27 mouse cellular contexts compared by ENCODE assay signal in genomic region chr5:103724823-103725222, GRCm38 (mm10). TPM values are rescaled to one million over a fixed set of nuclear protein-coding genes. Genes with fewer than 3 reads are reported as not detected.
DNase-seq lines count a peak whose midpoint lies in the region; ATAC-seq and TF ChIP-seq lines count a peak whose summit lies in the region.
"Had no signal": no experiment of that assay in that cellular context is flagged by ENCODE, and none has a peak within 500 bp of the region (broad histone marks: within the 10 kb centered on the region; RNA-seq: fewer than 3 reads in every experiment).

No protein-coding gene starts in this region.

- TF ChIP-seq POLR2A in thymus, adult 2 months (IDR thresholded peaks at IDR 0.05; ENCODE audit: control insufficient read depth, extremely low read depth, insufficient read depth, low read length, poor library complexity), result no peak
- no peak for TF ChIP-seq POLR2A in bone marrow, adult 2 months (IDR thresholded peaks at IDR 0.05; ENCODE audit: borderline replicate concordance, control insufficient read depth, low read depth, low read length)

- no peak for ATAC-seq in kidney, postnatal 0 days (replicated peaks; ENCODE audit: low FRiP score, low read depth)
- ATAC-seq: forebrain, embryonic 16.5 days; inflammation-experienced regulatory T-cells, adult 6 months; liver, embryonic 12.5 days had no signal

- H3K4me2 ChIP-seq in kidney, postnatal 0 days (ENCODE audit: low read length), result no peak overlapping the region
- H3K4me2 ChIP-seq: embryonic facial prominence, embryonic 13.5 days; hindbrain, embryonic 13.5 days; limb, embryonic 12.5 days; liver, embryonic 12.5 days; neural tube, embryonic 15.5 days had no signal

- no peak for TF ChIP-seq CTCF in kidney, postnatal 0 days (IDR thresholded peaks at IDR 0.05; ENCODE audit: low read depth)
- TF ChIP-seq CTCF in thymus, adult 2 months (IDR thresholded peaks at IDR 0.05; ENCODE audit: borderline replicate concordance, control insufficient read depth, extremely low read depth, insufficient read depth, low read length, poor library complexity), result no peak
- no peak for TF ChIP-seq CTCF in bone marrow, adult 2 months (IDR thresholded peaks at IDR 0.05; ENCODE audit: control insufficient read depth, insufficient read depth, low read length)

- peak overlapping the region; percentile 23; the same call in 1 of the 2 replicates for H3K9ac ChIP-seq in kidney, postnatal 0 days (ENCODE audit: low read depth, low read length)
- H3K9ac ChIP-seq: embryonic facial prominence, embryonic 13.5 days; hindbrain, embryonic 13.5 days; limb, embryonic 12.5 days; liver, embryonic 12.5 days; neural tube, embryonic 15.5 days had no signal

- 38% methylated on average over 3 of the region's 3 CpGs for WGBS in kidney, postnatal 0 days
- 86% methylated on average over 3 of the region's 3 CpGs for WGBS in thymus, adult 2 months
- 78% methylated on average over 3 of the region's 3 CpGs for WGBS in bone marrow, adult 2 months

- H3K27me3 ChIP-seq in kidney, postnatal 0 days (ENCODE audit: insufficient read depth, low read length), result no peaks in the 10 kb centered on the region
- no peaks in the 10 kb centered on the region for H3K27me3 ChIP-seq in thymus, adult 2 months (ENCODE audit: control insufficient read depth, insufficient read depth, low read length)
- H3K27me3 ChIP-seq: embryonic facial prominence, embryonic 13.5 days; hindbrain, embryonic 13.5 days; limb, embryonic 12.5 days had no signal

- no peak for DNase-seq in kidney, postnatal 0 days (ENCODE audit: low spot score)
- no peak for DNase-seq in kidney, postnatal 36 days
- DNase-seq in thymus, adult 2 months, result no peak
- no peak for DNase-seq in thymus, postnatal 14 days
- DNase-seq in heart, adult 9 months (ENCODE audit: low spot score in 2 of 2), result no peak
- no peak for DNase-seq in adipocyte (ENCODE audit: low spot score)
- DNase-seq: adrenal gland, postnatal 36 days; cerebellum, adult 11-12 months; cerebellum, postnatal 25 days; gastrocnemius, postnatal 36 days; heart, adult 2 months; kidney, adult 18-20 months; kidney, postnatal 14 days; lung, adult 2 months; right cerebral cortex, adult 18-20 months; right cerebral cortex, postnatal 4 days had no signal

- no peak overlapping the region for H3K4me3 ChIP-seq in kidney, postnatal 0 days (replicated peaks; ENCODE audit: low read depth, low read length)
- no peak overlapping the region for H3K4me3 ChIP-seq in thymus, adult 2 months (ENCODE audit: control insufficient read depth, insufficient read depth, low read length)
- no peak overlapping the region for H3K4me3 ChIP-seq in bone marrow, adult 2 months (replicated peaks; ENCODE audit: control insufficient read depth, low read depth, low read length)
- H3K4me3 ChIP-seq: embryonic facial prominence, embryonic 13.5 days; erythroblast, embryonic 14.5 days; heart, adult 2 months; hindbrain, embryonic 13.5 days; layer of hippocampus, adult 2 months; limb, embryonic 12.5 days; liver, embryonic 12.5 days; neural tube, embryonic 15.5 days had no signal

- H3K9me3 ChIP-seq in kidney, postnatal 0 days (replicated peaks; ENCODE audit: low read length), result no peaks in the 10 kb centered on the region
- H3K9me3 ChIP-seq: embryonic facial prominence, embryonic 13.5 days; hindbrain, embryonic 13.5 days; limb, embryonic 12.5 days; liver, embryonic 12.5 days; neural tube, embryonic 15.5 days had no signal

- H3K27ac ChIP-seq in kidney, postnatal 0 days, result no peak overlapping the region
- H3K27ac ChIP-seq in thymus, adult 2 months (ENCODE audit: control insufficient read depth, insufficient read depth, low read length), result peak overlapping the region; percentile 74
- peak overlapping the region; percentile 63 for H3K27ac ChIP-seq in bone marrow, adult 2 months (ENCODE audit: control insufficient read depth, insufficient read depth, low read depth, low read length, poor library complexity)
- H3K27ac ChIP-seq: embryonic facial prominence, embryonic 13.5 days; heart, adult 2 months; hindbrain, embryonic 13.5 days; layer of hippocampus, adult 2 months; limb, embryonic 12.5 days; liver, embryonic 12.5 days; neural tube, embryonic 15.5 days; stomach, postnatal 0 days had no signal

- peaks cover 8% of the 10 kb centered on the region; the same call in 1 of the 2 replicates for H3K4me1 ChIP-seq in kidney, postnatal 0 days (replicated peaks; ENCODE audit: insufficient read depth, low read length)
- H3K4me1 ChIP-seq in thymus, adult 2 months (replicated peaks; ENCODE audit: control insufficient read depth, insufficient read depth, low read length), result peaks cover 60% of the 10 kb centered on the region
- H3K4me1 ChIP-seq in bone marrow, adult 2 months (ENCODE audit: control insufficient read depth, insufficient read depth, low read length), result peaks cover 8% of the 10 kb centered on the region
- H3K4me1 ChIP-seq: neural tube, embryonic 15.5 days had no signal

- H3K36me3 ChIP-seq in kidney, postnatal 0 days (ENCODE audit: insufficient read depth, low read length), result no peaks in the 10 kb centered on the region
- H3K36me3 ChIP-seq in thymus, adult 2 months (ENCODE audit: control insufficient read depth, insufficient read depth, low read length), result no peaks in the 10 kb centered on the region
- H3K36me3 ChIP-seq: embryonic facial prominence, embryonic 13.5 days; hindbrain, embryonic 13.5 days; limb, embryonic 12.5 days; liver, embryonic 12.5 days; neural tube, embryonic 15.5 days had no signal

RNA-seq across cellular contexts. Expression of gene Aff1, which starts 32.6 kb away (rescaled TPM):
- 12.3 and 14.3 TPM in 2 replicates for polyA plus RNA-seq in kidney, postnatal 0 days (2015; fragmentation: Nextera tagmentation; extraction: Ambion mirVana)
- 49.1 and 51.7 TPM in 2 replicates for polyA plus RNA-seq in thymus, adult 2 months (2012; rRNA removed)
- polyA plus RNA-seq in bone marrow, adult 2 months (2011; ENCODE audit: insufficient read depth, insufficient read length, low replicate concordance, missing spikeins), result 25.1 and 41.4 TPM in 2 replicates
